Mouse (Mus musculus) CD4-positive, CD25-positive, alpha-beta regulatory T cell, adult 9 weeks (primary cell): Measurements from ENCODE around the gene Defb47. TPM values are rescaled to one million over a fixed set of nuclear protein-coding genes. Genes with fewer than 3 reads are reported as not detected.

ENCODE experiments used
- polyA plus RNA-seq: library from polyadenylated mRNA; unstranded; fragments of 100-300 nt; shearing (Covaris generic); gene quantifications from one replicate; pipeline ENCODE4 v1.2.1, GENCODE M21; 2017

The Defb47 gene
- polyA plus RNA-seq: not detected

DNA sequence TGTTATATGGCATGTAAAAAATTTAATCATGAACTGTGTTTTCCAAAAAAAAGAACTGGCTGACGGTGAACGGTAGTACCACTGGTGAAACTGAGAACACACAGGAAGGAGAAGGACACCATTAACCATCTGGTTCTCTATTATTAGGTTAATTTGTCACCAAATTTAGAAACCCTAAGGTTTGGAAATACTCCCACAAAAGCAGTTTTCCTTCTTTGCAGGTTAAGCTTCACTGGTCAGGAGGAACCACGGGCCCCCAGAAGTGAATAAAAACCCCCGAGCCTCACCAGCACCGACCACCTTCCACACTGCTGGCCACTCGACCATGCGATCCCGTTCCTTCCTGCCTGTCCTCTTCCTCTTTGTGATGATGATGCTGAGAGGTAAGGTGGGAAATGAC is at the start of gene Defb47:
TSS of gene Defb47 (plus strand) at position 301 of the 400 bp plus-strand sequence.

DNA sequence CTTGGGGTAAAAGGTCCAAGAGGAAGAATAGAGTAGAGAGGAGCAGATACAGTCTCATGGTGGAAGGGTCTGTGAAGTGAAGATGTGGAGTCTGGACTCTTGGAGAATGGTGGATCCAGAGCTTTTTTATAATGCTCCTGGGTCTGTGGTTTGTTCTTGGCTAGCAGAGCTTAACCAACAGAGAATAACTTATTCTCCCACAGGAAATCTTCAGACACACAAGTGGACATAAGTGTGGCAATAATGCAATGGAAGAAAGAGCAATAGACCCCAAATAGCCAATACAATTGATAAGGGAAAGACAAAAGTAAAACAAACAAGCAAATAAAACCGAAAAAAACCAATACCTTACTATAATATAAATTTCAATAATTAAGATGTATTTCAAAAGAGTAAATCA is 13.5 kb upstream of the Defb47 start, which contains the start of gene Defb48:
TSS of gene Defb48 (minus strand) at position 101 of the 400 bp plus-strand sequence.

DNA sequence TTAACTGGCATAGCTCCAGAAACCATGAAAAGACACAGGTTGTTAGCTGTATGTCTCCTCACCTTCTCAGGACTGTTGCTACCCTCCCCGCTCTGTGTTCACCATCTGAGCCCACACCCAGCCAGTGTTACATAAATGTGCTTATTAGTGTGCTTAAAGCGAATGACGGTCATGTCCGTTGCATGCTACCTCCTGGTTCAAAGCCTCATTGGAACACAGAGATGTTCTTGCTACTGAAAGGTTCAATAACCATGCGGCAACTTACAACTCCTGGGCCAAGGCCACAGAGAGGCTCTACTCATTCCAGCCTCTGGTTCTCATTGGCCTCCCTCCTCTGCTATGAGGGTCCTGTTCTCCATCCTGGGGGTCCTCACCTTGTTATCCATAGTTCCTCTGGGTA is 13.6 kb downstream of the Defb47 start, which contains the start of gene Defb43:
TSS of gene Defb43 (plus strand) at position 301 of the 400 bp plus-strand sequence.

DNA sequence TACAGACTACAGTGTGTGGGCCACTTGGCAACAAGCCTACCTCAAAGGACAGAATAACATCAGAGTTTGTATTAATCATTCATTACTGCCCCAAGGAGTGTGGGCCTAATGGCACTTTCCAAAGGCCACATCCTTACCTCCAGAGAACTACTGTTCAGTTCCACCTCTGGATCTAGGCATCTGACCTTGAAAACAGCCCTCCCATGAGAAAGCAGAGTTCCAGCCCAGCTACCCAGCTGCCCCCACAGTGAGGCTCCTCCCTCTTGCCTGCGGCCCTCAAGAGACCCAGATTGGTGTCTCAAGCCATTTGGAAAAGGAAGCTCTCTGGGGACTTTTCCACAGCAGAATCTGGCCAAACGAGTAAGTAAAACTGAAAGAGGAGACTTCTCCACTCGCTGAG is 48.8 kb downstream of the Defb47 start, which contains the start of gene Defb42:
TSS of gene Defb42 (plus strand) at position 301 of the 400 bp plus-strand sequence.

DNA sequence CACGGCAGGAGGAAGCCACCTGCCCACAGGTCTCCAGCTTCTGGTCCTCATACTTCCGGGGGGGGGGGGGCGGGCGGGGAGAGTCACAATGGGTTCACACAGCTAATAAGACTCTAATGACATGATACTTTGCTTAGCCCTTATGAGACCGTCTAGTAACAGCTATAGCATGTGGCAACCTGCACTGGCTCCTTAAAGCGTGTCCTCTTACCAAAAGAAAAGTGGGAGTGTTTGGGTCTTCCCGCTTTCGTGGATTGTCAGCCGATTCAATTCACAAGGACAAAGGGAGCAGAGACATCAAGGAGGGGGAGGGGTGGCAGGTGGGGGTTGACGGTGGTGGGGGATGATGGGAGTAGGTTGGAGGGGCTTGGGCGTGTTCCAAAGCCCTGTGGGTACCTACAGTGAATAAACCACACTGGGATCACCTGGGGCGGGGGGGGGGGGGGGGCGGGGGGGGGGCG is 52.1 kb downstream of the Defb47 start, which contains the start of gene Defb30:
TSS of gene Defb30 (minus strand) at position 51 of the 461 bp plus-strand sequence.

Other genes starting within 250 kb of the Defb47 start
- gene Ints6, start 236.9 kb upstream of the Defb47 start, polyA plus RNA-seq: 46.1 TPM
- 6.9 TPM for gene Wdfy2, start 160.4 kb upstream of the Defb47 start, polyA plus RNA-seq
- not detected for gene Defb48, start 13.6 kb upstream of the Defb47 start, polyA plus RNA-seq
- not detected for gene Defb43, start 13.7 kb downstream of the Defb47 start, polyA plus RNA-seq
- gene Defb42, start 48.9 kb downstream of the Defb47 start, polyA plus RNA-seq: 0.21 TPM
- gene Defb30, start 51.9 kb downstream of the Defb47 start, polyA plus RNA-seq: not detected